Comparison of ENCODE assay signal across 14 mouse cellular contexts in genomic region chr7:111625736-111626135, GRCm38 (mm10).
"Had no signal": no experiment of that assay in that cellular context is flagged by ENCODE, and none has a peak within 500 bp of the region (broad histone marks: within the 10 kb centered on the region; RNA-seq: fewer than 3 reads in every experiment).

No protein-coding gene starts in this region.

- H3K36me3 ChIP-seq: limb, embryonic 10.5 days; liver, embryonic 15.5 days; neural tube, embryonic 13.5 days had no signal

- H3K9me3 ChIP-seq: limb, embryonic 10.5 days; liver, embryonic 15.5 days; neural tube, embryonic 13.5 days had no signal

- H3K9ac ChIP-seq: liver, embryonic 15.5 days; neural tube, embryonic 13.5 days had no signal

- H3K4me2 ChIP-seq: liver, embryonic 11.5 days; liver, embryonic 15.5 days; neural tube, embryonic 13.5 days had no signal

- H3K4me1 ChIP-seq: liver, embryonic 15.5 days; neural tube, embryonic 13.5 days had no signal

- H3K27ac ChIP-seq: left cerebral cortex, adult 2 months; limb, embryonic 10.5 days; liver, embryonic 15.5 days; neural tube, embryonic 13.5 days had no signal

- DNase-seq: kidney, postnatal 25 days; lung, adult 2 months; lung, postnatal 36 days; retina, postnatal 1 day; right cerebral cortex, postnatal 4 days; spleen, adult 18-20 months; thymus, adult 18-20 months; thymus, postnatal 14 days had no signal

- ATAC-seq: lung, postnatal 0 days had no signal

- H3K27me3 ChIP-seq: liver, embryonic 15.5 days; neural tube, embryonic 13.5 days had no signal

- H3K4me3 ChIP-seq: left cerebral cortex, adult 2 months; limb, embryonic 10.5 days; liver, embryonic 15.5 days; neural tube, embryonic 13.5 days had no signal
